Mouse (Mus musculus): ENCODE results near the gene Dcpp1. TPM values are rescaled to one million over a fixed set of nuclear protein-coding genes. Genes with fewer than 3 reads are reported as not detected.
"Not testable (repeated sequence)": the region's sequence is repeated elsewhere in the genome, so short reads cannot be mapped to it uniquely, and the experiment has no call there.

Gene Dcpp1
- polyA plus RNA-seq, 1 experiment from 2014 or later: not detected

DNA sequence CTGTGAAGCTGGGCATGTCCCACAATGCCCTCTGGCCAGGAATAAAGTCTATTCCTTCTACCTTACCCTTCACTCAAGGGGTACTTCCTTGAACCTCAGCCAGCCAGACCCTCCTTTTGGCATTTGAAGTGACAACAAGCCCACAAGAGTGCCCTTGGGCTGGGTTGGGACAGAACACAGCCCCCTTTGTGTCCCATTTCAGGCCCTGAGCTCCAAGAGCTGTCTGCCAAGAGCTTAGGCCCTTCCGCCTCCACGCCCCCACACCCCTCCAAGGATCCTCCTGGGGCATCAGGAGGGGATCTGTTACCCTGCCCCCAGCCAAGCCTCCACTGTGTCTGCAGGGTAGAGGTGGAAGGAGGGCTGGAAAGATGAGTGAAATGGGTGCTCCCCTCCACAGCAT is 3.5 kb upstream of the Dcpp1 start:
- H3K4me1 ChIP-seq (ENCODE audit: control insufficient read depth, low read depth, low read length): no peaks in the 10 kb centered on the region
- H3K9ac ChIP-seq (ENCODE audit: low read depth, low read length): no peak overlapping the region
- no peaks in the 10 kb centered on the region for H3K9me3 ChIP-seq (replicated peaks; ENCODE audit: control insufficient read depth, low read length)
- ATAC-seq (ENCODE audit: low read depth): no peak
- no peaks in the 10 kb centered on the region for H3K27me3 ChIP-seq (ENCODE audit: control insufficient read depth, insufficient read depth, low read depth, low read length)
- H3K4me3 ChIP-seq (ENCODE audit: low read depth, low read length): no peak overlapping the region
- H3K36me3 ChIP-seq (ENCODE audit: control insufficient read depth, insufficient read depth): no peaks in the 10 kb centered on the region
- H3K4me2 ChIP-seq (ENCODE audit: low read depth, low read length): no peak overlapping the region
- WGBS (ENCODE audit: insufficient replicate concordance): 76% methylated on average over 2 of the region's 2 CpGs
- no peak overlapping the region for H3K27ac ChIP-seq (ENCODE audit: low read length)

DNA sequence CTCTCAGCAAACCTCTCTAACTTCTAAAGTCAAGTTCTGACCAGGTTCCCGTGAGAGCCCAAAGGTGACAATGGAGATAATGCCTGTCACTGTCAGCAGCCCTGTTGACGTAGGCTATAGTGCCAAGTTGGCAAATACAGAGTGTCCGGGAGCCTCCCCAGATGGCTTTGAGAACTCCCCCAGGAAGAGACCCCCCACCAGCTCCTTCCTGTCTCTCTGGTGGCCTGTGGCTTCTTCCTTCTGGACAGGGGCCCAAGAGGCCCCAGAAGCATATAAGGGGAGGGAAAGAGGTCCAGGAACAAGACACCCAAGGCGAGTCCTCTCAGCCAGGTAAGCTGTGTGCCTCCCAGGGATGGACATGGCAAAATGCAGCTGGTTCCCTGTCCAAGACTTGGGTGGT is 36.5 kb downstream of the Dcpp1 start, which contains the start of gene Dcpp3:
Gene Dcpp3, plus strand, starts transcription at position 301 of the 400 bp plus-strand sequence.
- ATAC-seq (ENCODE audit: low read depth); H3K4me2 ChIP-seq (ENCODE audit: low read depth, low read length); H3K36me3 ChIP-seq (ENCODE audit: control insufficient read depth, insufficient read depth); H3K4me1 ChIP-seq (ENCODE audit: control insufficient read depth, low read depth, low read length); H3K27ac ChIP-seq (ENCODE audit: low read length); H3K4me3 ChIP-seq (ENCODE audit: low read depth, low read length); H3K9me3 ChIP-seq (replicated peaks; ENCODE audit: control insufficient read depth, low read length); H3K27me3 ChIP-seq (ENCODE audit: control insufficient read depth, insufficient read depth, low read depth, low read length); H3K9ac ChIP-seq (ENCODE audit: low read depth, low read length): not testable (repeated sequence)
- WGBS (ENCODE audit: insufficient replicate concordance): 24% methylated on average over 4 of the region's 4 CpGs

DNA sequence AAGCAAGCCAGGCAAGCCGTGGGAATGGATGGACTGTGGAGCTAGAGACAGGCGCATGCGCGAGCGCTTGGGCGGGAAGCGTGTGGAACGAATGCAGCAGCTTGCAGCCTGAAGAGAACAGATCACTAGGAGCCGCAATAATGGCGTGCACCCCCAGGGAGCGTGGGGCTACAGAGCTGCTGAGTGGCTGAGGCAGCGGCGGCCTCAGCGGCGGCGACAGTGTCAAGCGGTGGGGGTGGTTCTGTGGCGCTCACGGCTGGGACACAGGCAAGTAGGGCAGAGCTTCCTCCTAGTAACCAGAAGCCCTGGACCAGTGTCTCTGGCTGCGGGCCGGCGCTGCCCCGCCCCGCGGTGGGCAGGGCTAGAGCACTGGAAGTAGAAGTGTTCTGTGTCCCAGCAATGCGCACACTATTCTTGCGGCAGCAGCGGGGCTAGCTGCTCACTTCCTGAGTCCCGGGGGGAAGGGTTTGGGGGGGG is 43.9 kb downstream of the Dcpp1 start:
- peak overlapping the region; percentile 81 for H3K4me2 ChIP-seq (ENCODE audit: low read depth, low read length)
- peak; percentile 97 for ATAC-seq (ENCODE audit: low read depth)
- peak overlapping the region; percentile 61 for H3K9ac ChIP-seq (ENCODE audit: low read depth, low read length)
- H3K36me3 ChIP-seq (ENCODE audit: control insufficient read depth, insufficient read depth): no peaks in the 10 kb centered on the region
- no peaks in the 10 kb centered on the region; the same call in none of the 2 replicates for H3K4me1 ChIP-seq (ENCODE audit: control insufficient read depth, low read depth, low read length)
- under 1% methylated on average over 29 of the region's 29 CpGs for WGBS (ENCODE audit: insufficient replicate concordance)
- peak overlapping the region; percentile 80 for H3K27ac ChIP-seq (ENCODE audit: low read length)
- H3K4me3 ChIP-seq (ENCODE audit: low read depth, low read length): peak overlapping the region; percentile 63
- H3K9me3 ChIP-seq (replicated peaks; ENCODE audit: control insufficient read depth, low read length): no peaks in the 10 kb centered on the region
- no peaks in the 10 kb centered on the region for H3K27me3 ChIP-seq (ENCODE audit: control insufficient read depth, insufficient read depth, low read depth, low read length)

DNA sequence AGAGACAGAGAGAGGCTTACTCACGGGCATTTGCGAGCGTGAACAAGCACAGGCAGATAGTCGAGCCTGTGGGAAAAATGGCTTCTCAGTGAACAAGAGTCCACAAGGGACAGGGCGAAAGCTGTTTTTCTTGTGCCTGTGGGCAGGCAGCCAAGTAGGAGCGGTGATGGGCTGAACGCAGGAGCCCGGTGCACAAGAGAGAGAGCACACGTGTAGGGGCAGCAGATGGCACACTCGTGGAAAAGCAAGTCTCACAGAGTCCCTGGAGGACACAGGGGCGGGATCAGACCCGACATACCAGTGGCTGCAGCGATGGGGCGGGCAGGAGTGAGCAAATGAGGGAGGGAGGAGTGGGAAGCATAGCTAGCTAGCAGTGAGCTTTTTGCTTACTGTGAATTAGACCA is 44.4 kb downstream of the Dcpp1 start:
- Histone ChIP-seq H3K27ac (ENCODE audit: low read length) (peak overlapping the region; percentile 69), H3K36me3 (ENCODE audit: control insufficient read depth, insufficient read depth) (no peaks in the 10 kb centered on the region), H3K9ac (ENCODE audit: low read depth, low read length) (peak overlapping the region; percentile 48), H3K4me2 (ENCODE audit: low read depth, low read length) (peak overlapping the region; percentile 81), H3K27me3 (ENCODE audit: control insufficient read depth, insufficient read depth, low read depth, low read length) (no peaks in the 10 kb centered on the region), H3K4me1 (ENCODE audit: control insufficient read depth, low read depth, low read length) (no peaks in the 10 kb centered on the region; the same call in none of the 2 replicates), H3K4me3 (ENCODE audit: low read depth, low read length) (peak overlapping the region; percentile 63), H3K9me3 (replicated peaks; ENCODE audit: control insufficient read depth, low read length) (no peaks in the 10 kb centered on the region)
- ATAC-seq (ENCODE audit: low read depth): peak; percentile 59
- under 1% methylated on average over 14 of the region's 14 CpGs for WGBS (ENCODE audit: insufficient replicate concordance)

DNA sequence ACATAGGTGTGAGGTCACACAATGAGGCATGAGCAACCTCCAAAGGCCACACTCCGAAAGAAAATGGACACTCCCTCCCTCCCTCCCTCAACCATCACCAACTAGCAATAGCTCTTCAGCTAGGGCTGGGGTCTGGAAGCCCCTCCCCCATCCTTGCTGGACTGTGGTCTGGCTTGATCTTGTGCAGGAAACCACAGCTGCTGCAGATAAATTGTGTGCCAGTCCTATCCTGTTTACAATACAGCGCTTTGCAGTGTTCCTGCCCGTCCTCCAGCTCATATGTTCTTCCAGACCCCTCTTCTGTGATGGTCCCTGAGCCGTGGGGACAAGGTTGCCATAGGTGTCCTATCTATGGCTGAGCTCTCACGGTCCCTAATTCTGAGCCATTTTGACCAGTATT is 50.5 kb downstream of the Dcpp1 start:
- Histone ChIP-seq H3K4me1 (ENCODE audit: control insufficient read depth, low read depth, low read length) (no peaks in the 10 kb centered on the region), H3K4me3 (ENCODE audit: low read depth, low read length) (no peak overlapping the region), H3K4me2 (ENCODE audit: low read depth, low read length) (no peak overlapping the region), H3K36me3 (ENCODE audit: control insufficient read depth, insufficient read depth) (no peaks in the 10 kb centered on the region), H3K9ac (ENCODE audit: low read depth, low read length) (no peak overlapping the region), H3K27me3 (ENCODE audit: control insufficient read depth, insufficient read depth, low read depth, low read length) (no peaks in the 10 kb centered on the region), H3K27ac (ENCODE audit: low read length) (no peak overlapping the region), H3K9me3 (replicated peaks; ENCODE audit: control insufficient read depth, low read length) (no peaks in the 10 kb centered on the region)
- no peak for ATAC-seq (ENCODE audit: low read depth)
- WGBS (ENCODE audit: insufficient replicate concordance): 23% methylated on average over 5 of the region's 5 CpGs

Other genes starting within 250 kb of the Dcpp1 start
- gene Mmp25, start 235.6 kb upstream of the Dcpp1 start, polyA plus RNA-seq (2015; fragmentation: Nextera tagmentation; extraction: Ambion mirVana): 0.42 and 0.50 TPM in 2 replicates
- gene Bicdl2, start 220.4 kb upstream of the Dcpp1 start, polyA plus RNA-seq (2015; fragmentation: Nextera tagmentation; extraction: Ambion mirVana): 0.12 TPM in 1 of 2 replicates, not detected in the other
- gene Hcfc1r1, start 207.3 kb upstream of the Dcpp1 start, polyA plus RNA-seq (2015; fragmentation: Nextera tagmentation; extraction: Ambion mirVana): 18.9 and 23.2 TPM in 2 replicates
- 19.1 and 20.4 TPM in 2 replicates for gene Thoc6, start 207.0 kb upstream of the Dcpp1 start, polyA plus RNA-seq (2015; fragmentation: Nextera tagmentation; extraction: Ambion mirVana)
- 7.0 and 8.6 TPM in 2 replicates for gene Tnfrsf12a, start 203.4 kb upstream of the Dcpp1 start, polyA plus RNA-seq (2015; fragmentation: Nextera tagmentation; extraction: Ambion mirVana)
- 1.2 and 1.4 TPM in 2 replicates for gene Cldn6, start 201.6 kb upstream of the Dcpp1 start, polyA plus RNA-seq (2015; fragmentation: Nextera tagmentation; extraction: Ambion mirVana)
- 0.18 TPM in 1 of 2 replicates, not detected in the other for gene Cldn9, start 196.8 kb upstream of the Dcpp1 start, polyA plus RNA-seq (2015; fragmentation: Nextera tagmentation; extraction: Ambion mirVana)
- 0.04 and 0.14 TPM in 2 replicates for gene 1520401A03Rik, start 158.1 kb upstream of the Dcpp1 start, polyA plus RNA-seq (2015; fragmentation: Nextera tagmentation; extraction: Ambion mirVana)
- gene Pkmyt1, start 154.5 kb upstream of the Dcpp1 start, polyA plus RNA-seq (2015; fragmentation: Nextera tagmentation; extraction: Ambion mirVana): 24.9 and 26.0 TPM in 2 replicates
- 7.5 and 7.6 TPM in 2 replicates for gene Paqr4, start 140.0 kb upstream of the Dcpp1 start, polyA plus RNA-seq (2015; fragmentation: Nextera tagmentation; extraction: Ambion mirVana)
- gene Kremen2, start 135.0 kb upstream of the Dcpp1 start, polyA plus RNA-seq (2015; fragmentation: Nextera tagmentation; extraction: Ambion mirVana): not detected in 2 replicates
- gene Flywch1, start 109.3 kb upstream of the Dcpp1 start, polyA plus RNA-seq (2015; fragmentation: Nextera tagmentation; extraction: Ambion mirVana): 8.6 and 10.6 TPM in 2 replicates
- gene Flywch2, start 94.8 kb upstream of the Dcpp1 start, polyA plus RNA-seq (2015; fragmentation: Nextera tagmentation; extraction: Ambion mirVana): 0.64 and 0.86 TPM in 2 replicates
- gene Srrm2, start 90.3 kb upstream of the Dcpp1 start, polyA plus RNA-seq (2015; fragmentation: Nextera tagmentation; extraction: Ambion mirVana): 150 and 172 TPM in 2 replicates
- gene Elob, start 51.7 kb upstream of the Dcpp1 start, polyA plus RNA-seq (2015; fragmentation: Nextera tagmentation; extraction: Ambion mirVana): 426 and 436 TPM in 2 replicates
- gene Prss33, start 44.8 kb upstream of the Dcpp1 start, polyA plus RNA-seq (2015; fragmentation: Nextera tagmentation; extraction: Ambion mirVana): not detected in 2 replicates
- not detected in 2 replicates for gene Prss32, start 37.0 kb upstream of the Dcpp1 start, polyA plus RNA-seq (2015; fragmentation: Nextera tagmentation; extraction: Ambion mirVana)
- gene Prss41, start 36.7 kb upstream of the Dcpp1 start, polyA plus RNA-seq (2015; fragmentation: Nextera tagmentation; extraction: Ambion mirVana): 0.06 TPM in 1 of 2 replicates, not detected in the other
- gene Prss21, start 12.8 kb upstream of the Dcpp1 start, polyA plus RNA-seq (2015; fragmentation: Nextera tagmentation; extraction: Ambion mirVana): not detected in 2 replicates
- not detected in 2 replicates for gene Dcpp2, start within 50 bp of the Dcpp1 start, polyA plus RNA-seq (2015; fragmentation: Nextera tagmentation; extraction: Ambion mirVana)
- not detected in 2 replicates for gene Dcpp3, start 36.6 kb downstream of the Dcpp1 start, polyA plus RNA-seq (2015; fragmentation: Nextera tagmentation; extraction: Ambion mirVana)
- gene Sbp, start 60.8 kb downstream of the Dcpp1 start, polyA plus RNA-seq (2015; fragmentation: Nextera tagmentation; extraction: Ambion mirVana): not detected in 2 replicates
- gene Sbpl, start 74.4 kb downstream of the Dcpp1 start, polyA plus RNA-seq (2015; fragmentation: Nextera tagmentation; extraction: Ambion mirVana): not detected in 2 replicates
- gene Prss30, start 99.7 kb downstream of the Dcpp1 start, polyA plus RNA-seq (2015; fragmentation: Nextera tagmentation; extraction: Ambion mirVana): 0.07 TPM in 1 of 2 replicates, not detected in the other
- not detected in 2 replicates for gene Prss22, start 117.2 kb downstream of the Dcpp1 start, polyA plus RNA-seq (2015; fragmentation: Nextera tagmentation; extraction: Ambion mirVana)
- not detected in 2 replicates for gene Prss27, start 157.3 kb downstream of the Dcpp1 start, polyA plus RNA-seq (2015; fragmentation: Nextera tagmentation; extraction: Ambion mirVana)
- gene Kctd5, start 192.6 kb downstream of the Dcpp1 start, polyA plus RNA-seq (2015; fragmentation: Nextera tagmentation; extraction: Ambion mirVana): 10.3 and 10.8 TPM in 2 replicates